Mouse (Mus musculus): ENCODE data around the gene Epm2a. TPM values are rescaled to one million over a fixed set of nuclear protein-coding genes. Genes with fewer than 3 reads are reported as not detected.

Epm2a gene
- polyA plus RNA-seq, 2 experiments, result 0.54 to 2.0 TPM

GRCm38 (mm10) chr10:11362896-11363487 is 19.8 kb downstream of the Epm2a start:
- H3K27me3 ChIP-seq (ENCODE audit: control insufficient read depth, insufficient read depth, low read length), result no peaks in the 10 kb centered on the region
- ATAC-seq (ENCODE audit: low FRiP score, low read depth), result no peak
- H3K27ac ChIP-seq (replicated peaks; ENCODE audit: low read depth, low read length), result no peak overlapping the region
- DNase-seq (ENCODE audit: low spot score), result no peak
- H3K9ac ChIP-seq (ENCODE audit: low read depth, low read length, severe bottlenecking), result no peak overlapping the region
- no peaks in the 10 kb centered on the region for H3K36me3 ChIP-seq (ENCODE audit: control insufficient read depth, insufficient read depth, low read length)
- no peak overlapping the region for H3K4me2 ChIP-seq (replicated peaks; ENCODE audit: low read depth, low read length, severe bottlenecking)
- H3K4me3 ChIP-seq (replicated peaks; ENCODE audit: low read length), result no peak overlapping the region
- no peaks in the 10 kb centered on the region for H3K9me3 ChIP-seq (ENCODE audit: control insufficient read depth, low read length)
- no peaks in the 10 kb centered on the region for H3K4me1 ChIP-seq (ENCODE audit: control insufficient read depth, insufficient read depth, low read length)
- WGBS, result 77% methylated on average over 12 of the region's 12 CpGs
- TF ChIP-seq POLR2A (IDR thresholded peaks at IDR 0.05; ENCODE audit: borderline replicate concordance, extremely low read depth, insufficient read depth, insufficient read length), result no peak

GRCm38 (mm10) chr10:11381302-11381701 is 38.1 kb downstream of the Epm2a start:
- no peaks in the 10 kb centered on the region for H3K27me3 ChIP-seq (ENCODE audit: control insufficient read depth, insufficient read depth, low read length)
- no peak overlapping the region for H3K9ac ChIP-seq (ENCODE audit: low read depth, low read length, severe bottlenecking)
- H3K27ac ChIP-seq (replicated peaks; ENCODE audit: low read depth, low read length), result no peak overlapping the region
- no peak for DNase-seq (ENCODE audit: low spot score)
- 69% methylated on average over 2 of the region's 2 CpGs for WGBS
- H3K4me3 ChIP-seq (replicated peaks; ENCODE audit: low read length), result no peak overlapping the region
- H3K36me3 ChIP-seq (ENCODE audit: control insufficient read depth, insufficient read depth, low read length), result no peaks in the 10 kb centered on the region
- no peak overlapping the region for H3K4me2 ChIP-seq (replicated peaks; ENCODE audit: low read depth, low read length, severe bottlenecking)
- no peak for TF ChIP-seq POLR2A (IDR thresholded peaks at IDR 0.05; ENCODE audit: borderline replicate concordance, extremely low read depth, insufficient read depth, insufficient read length)
- no peaks in the 10 kb centered on the region for H3K4me1 ChIP-seq (ENCODE audit: control insufficient read depth, insufficient read depth, low read length)
- no peaks in the 10 kb centered on the region for H3K9me3 ChIP-seq (ENCODE audit: control insufficient read depth, low read length)
- no peak for ATAC-seq (ENCODE audit: low FRiP score, low read depth)

- no peaks in the 10 kb centered on the region for H3K36me3 ChIP-seq (ENCODE audit: control insufficient read depth, insufficient read depth, low read length)
- TF ChIP-seq POLR2A (IDR thresholded peaks at IDR 0.05; ENCODE audit: borderline replicate concordance, extremely low read depth, insufficient read depth, insufficient read length), result no peak
- no peaks in the 10 kb centered on the region for H3K4me1 ChIP-seq (ENCODE audit: control insufficient read depth, insufficient read depth, low read length)
- no peaks in the 10 kb centered on the region for H3K9me3 ChIP-seq (ENCODE audit: control insufficient read depth, low read length)
- H3K27me3 ChIP-seq (ENCODE audit: control insufficient read depth, insufficient read depth, low read length), result no peaks in the 10 kb centered on the region
- H3K27ac ChIP-seq (replicated peaks; ENCODE audit: low read depth, low read length), result no peak overlapping the region
- no peak overlapping the region for H3K9ac ChIP-seq (ENCODE audit: low read depth, low read length, severe bottlenecking)
- DNase-seq (ENCODE audit: low spot score), result no peak
- no peak overlapping the region for H3K4me3 ChIP-seq (replicated peaks; ENCODE audit: low read length)
- WGBS, result 87% methylated on average over 5 of the region's 5 CpGs
- no peak for ATAC-seq (ENCODE audit: low FRiP score, low read depth)
- H3K4me2 ChIP-seq (replicated peaks; ENCODE audit: low read depth, low read length, severe bottlenecking), result no peak overlapping the region
These were observed 67.7 kb downstream of the Epm2a start for GRCm38 (mm10) chr10:11410926-11411325.

- no peaks in the 10 kb centered on the region for H3K4me1 ChIP-seq (ENCODE audit: control insufficient read depth, insufficient read depth, low read length)
- no peak overlapping the region for H3K27ac ChIP-seq (replicated peaks; ENCODE audit: low read depth, low read length)
- H3K36me3 ChIP-seq (ENCODE audit: control insufficient read depth, insufficient read depth, low read length), result no peaks in the 10 kb centered on the region
- H3K27me3 ChIP-seq (ENCODE audit: control insufficient read depth, insufficient read depth, low read length), result no peaks in the 10 kb centered on the region
- ATAC-seq (ENCODE audit: low FRiP score, low read depth) (no peak), DNase-seq (ENCODE audit: low spot score) (no peak)
- 94% methylated on average over 3 of the region's 3 CpGs for WGBS
- H3K4me3 ChIP-seq (replicated peaks; ENCODE audit: low read length), result no peak overlapping the region
- no peak overlapping the region for H3K9ac ChIP-seq (ENCODE audit: low read depth, low read length, severe bottlenecking)
- no peaks in the 10 kb centered on the region for H3K9me3 ChIP-seq (ENCODE audit: control insufficient read depth, low read length)
- no peak for TF ChIP-seq POLR2A (IDR thresholded peaks at IDR 0.05; ENCODE audit: borderline replicate concordance, extremely low read depth, insufficient read depth, insufficient read length)
- no peak overlapping the region for H3K4me2 ChIP-seq (replicated peaks; ENCODE audit: low read depth, low read length, severe bottlenecking)
These were observed 76.9 kb downstream of the Epm2a start for GRCm38 (mm10) chr10:11420071-11420470.

- 86% methylated on average over 12 of the region's 12 CpGs for WGBS
- Histone ChIP-seq H3K27me3 (ENCODE audit: control insufficient read depth, insufficient read depth, low read length) (no peaks in the 10 kb centered on the region), H3K4me1 (ENCODE audit: control insufficient read depth, insufficient read depth, low read length) (no peaks in the 10 kb centered on the region), H3K4me3 (replicated peaks; ENCODE audit: low read length) (no peak overlapping the region), H3K9ac (ENCODE audit: low read depth, low read length, severe bottlenecking) (no peak overlapping the region), H3K4me2 (replicated peaks; ENCODE audit: low read depth, low read length, severe bottlenecking) (no peak overlapping the region), H3K9me3 (ENCODE audit: control insufficient read depth, low read length) (no peaks in the 10 kb centered on the region), H3K36me3 (ENCODE audit: control insufficient read depth, insufficient read depth, low read length) (no peaks in the 10 kb centered on the region), H3K27ac (replicated peaks; ENCODE audit: low read depth, low read length) (no peak overlapping the region)
- ATAC-seq (ENCODE audit: low FRiP score, low read depth) (no peak), DNase-seq (ENCODE audit: low spot score) (no peak)
- no peak for TF ChIP-seq POLR2A (IDR thresholded peaks at IDR 0.05; ENCODE audit: borderline replicate concordance, extremely low read depth, insufficient read depth, insufficient read length)
These were observed 86.0 kb downstream of the Epm2a start for GRCm38 (mm10) chr10:11429059-11429812.
